Mouse (Mus musculus) intestine, embryonic 16.5 days (tissue): Measurements from ENCODE around the gene Noto. TPM values are rescaled to one million over a fixed set of nuclear protein-coding genes. Genes with fewer than 3 reads are reported as not detected.

ENCODE experiments used
- polyA plus RNA-seq: library from polyadenylated mRNA; unstranded; fragments of >200 nt; fragmentation: Nextera tagmentation; extraction: Ambion mirVana; gene quantifications from 2 replicates; pipeline ENCODE4 v1.2.1, GENCODE M21; 2015

Noto gene
- polyA plus RNA-seq, 1 experiment from 2014 or later, result not detected

Other genes starting within 250 kb of the Noto start
- 0.10 TPM in 1 of 2 replicates, not detected in the other for gene Emx1, start 236.4 kb upstream of the Noto start, polyA plus RNA-seq
- 5.3 and 7.2 TPM in 2 replicates for gene Sfxn5, start 90.5 kb upstream of the Noto start, polyA plus RNA-seq
- gene Rab11fip5, start 49.3 kb upstream of the Noto start, polyA plus RNA-seq, result 15.6 and 20.9 TPM in 2 replicates
- gene Smyd5, start 8.1 kb downstream of the Noto start, polyA plus RNA-seq, result 45.8 and 52.5 TPM in 2 replicates
- 417 and 458 TPM in 2 replicates for gene Cct7, start 27.6 kb downstream of the Noto start, polyA plus RNA-seq
- 39.4 and 41.2 TPM in 2 replicates for gene Pradc1, start 28.1 kb downstream of the Noto start, polyA plus RNA-seq
- 0.12 and 0.16 TPM in 2 replicates for gene Fbxo41, start 79.1 kb downstream of the Noto start, polyA plus RNA-seq
- not detected in 2 replicates for gene Egr4, start 89.7 kb downstream of the Noto start, polyA plus RNA-seq
- 2.1 and 2.2 TPM in 2 replicates for gene Alms1, start 163.6 kb downstream of the Noto start, polyA plus RNA-seq